Mouse (Mus musculus): ENCODE measurements at regions not wholly inside any gene's neighbourhood (a gene's known extent, or its start where the extent isn't known, plus 50 kb on each side); places are given as distances from the start of the nearest gene placed in this dataset.

DNA sequence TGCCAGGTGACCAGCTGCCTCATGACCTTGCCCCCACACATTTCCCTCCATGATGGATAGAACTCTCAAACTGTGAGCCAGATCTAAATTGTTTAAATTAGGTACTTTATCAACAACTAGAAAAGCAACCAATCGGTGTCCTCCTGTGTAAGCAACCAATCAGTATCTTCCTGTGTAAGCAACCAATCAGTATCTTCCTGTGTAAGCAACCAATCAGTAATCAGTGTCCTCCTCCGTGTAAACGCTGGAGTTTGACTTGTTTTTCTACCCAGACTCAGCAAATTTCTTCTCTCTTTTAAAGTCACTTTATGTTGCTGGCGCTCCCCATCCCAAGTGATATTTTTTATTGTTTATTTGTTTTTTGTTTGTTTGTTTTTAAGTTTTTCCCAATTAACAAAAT is 307.0 kb downstream of the Irs2 start:
- H3K9ac ChIP-seq (ENCODE audit: low read depth, low read length): no peak overlapping the region
- H3K4me2 ChIP-seq (ENCODE audit: low read depth, low read length): no peak overlapping the region
- H3K27me3 ChIP-seq (ENCODE audit: control insufficient read depth, insufficient read depth, low read depth, low read length): no peaks in the 10 kb centered on the region
- no peak overlapping the region for H3K4me3 ChIP-seq (ENCODE audit: low read depth, low read length)
- no peaks in the 10 kb centered on the region for H3K4me1 ChIP-seq (ENCODE audit: control insufficient read depth, low read depth, low read length)
- H3K27ac ChIP-seq (ENCODE audit: low read length): no peak overlapping the region
- no peaks in the 10 kb centered on the region for H3K9me3 ChIP-seq (replicated peaks; ENCODE audit: control insufficient read depth, low read length)
- ATAC-seq (ENCODE audit: low read depth): no peak
- H3K36me3 ChIP-seq (ENCODE audit: control insufficient read depth, insufficient read depth): no peaks in the 10 kb centered on the region
- 56% methylated on average over 4 of the region's 4 CpGs for WGBS (ENCODE audit: insufficient replicate concordance)

DNA sequence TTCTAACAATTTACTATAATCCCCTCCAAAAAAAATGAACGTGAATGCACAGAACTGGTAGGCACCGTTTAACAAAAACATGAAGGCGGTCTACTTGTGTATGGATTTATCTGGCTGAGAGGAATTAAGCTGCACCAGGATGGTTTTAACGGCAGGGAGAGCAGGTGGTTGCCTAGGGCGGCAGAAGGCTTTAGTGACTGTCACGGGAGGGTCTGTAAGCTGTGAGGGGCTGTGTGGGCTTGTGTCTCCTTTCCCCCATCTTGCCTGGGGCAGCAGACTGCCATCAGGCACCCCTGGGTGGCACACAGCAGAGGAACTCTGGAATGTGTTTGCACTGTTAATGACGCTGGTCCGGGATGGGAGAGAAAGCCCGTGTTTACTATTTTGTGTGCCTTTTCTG is 308.6 kb downstream of the Irs2 start:
- ATAC-seq (ENCODE audit: low read depth): no peak
- WGBS (ENCODE audit: insufficient replicate concordance): 64% methylated on average over 9 of the region's 9 CpGs

GRCm38 (mm10) chr8:10695181-10695580 is 313.1 kb downstream of the Irs2 start:
- H3K4me2 ChIP-seq (ENCODE audit: low read depth, low read length): no peak overlapping the region
- no peaks in the 10 kb centered on the region for H3K4me1 ChIP-seq (ENCODE audit: control insufficient read depth, low read depth, low read length)
- no peaks in the 10 kb centered on the region for H3K9me3 ChIP-seq (replicated peaks; ENCODE audit: control insufficient read depth, low read length)
- no peak overlapping the region for H3K27ac ChIP-seq (ENCODE audit: low read length)
- 64% methylated on average over 6 of the region's 6 CpGs for WGBS (ENCODE audit: insufficient replicate concordance)
- no peak overlapping the region for H3K9ac ChIP-seq (ENCODE audit: low read depth, low read length)
- no peak for ATAC-seq (ENCODE audit: low read depth)
- H3K27me3 ChIP-seq (ENCODE audit: control insufficient read depth, insufficient read depth, low read depth, low read length): no peaks in the 10 kb centered on the region
- no peaks in the 10 kb centered on the region for H3K36me3 ChIP-seq (ENCODE audit: control insufficient read depth, insufficient read depth)
- no peak overlapping the region for H3K4me3 ChIP-seq (ENCODE audit: low read depth, low read length)

More for the DNA sequence above, 308.6 kb downstream of the Irs2 start:
- H3K27me3 ChIP-seq (ENCODE audit: control insufficient read depth, insufficient read depth, low read depth, low read length): no peaks in the 10 kb centered on the region
- no peaks in the 10 kb centered on the region for H3K4me1 ChIP-seq (ENCODE audit: control insufficient read depth, low read depth, low read length)
- H3K9me3 ChIP-seq (replicated peaks; ENCODE audit: control insufficient read depth, low read length): no peaks in the 10 kb centered on the region
- no peak overlapping the region for H3K9ac ChIP-seq (ENCODE audit: low read depth, low read length)
- no peak overlapping the region for H3K4me3 ChIP-seq (ENCODE audit: low read depth, low read length)
- no peaks in the 10 kb centered on the region for H3K36me3 ChIP-seq (ENCODE audit: control insufficient read depth, insufficient read depth)
- no peak overlapping the region for H3K27ac ChIP-seq (ENCODE audit: low read length)
- no peak overlapping the region for H3K4me2 ChIP-seq (ENCODE audit: low read depth, low read length)

DNA sequence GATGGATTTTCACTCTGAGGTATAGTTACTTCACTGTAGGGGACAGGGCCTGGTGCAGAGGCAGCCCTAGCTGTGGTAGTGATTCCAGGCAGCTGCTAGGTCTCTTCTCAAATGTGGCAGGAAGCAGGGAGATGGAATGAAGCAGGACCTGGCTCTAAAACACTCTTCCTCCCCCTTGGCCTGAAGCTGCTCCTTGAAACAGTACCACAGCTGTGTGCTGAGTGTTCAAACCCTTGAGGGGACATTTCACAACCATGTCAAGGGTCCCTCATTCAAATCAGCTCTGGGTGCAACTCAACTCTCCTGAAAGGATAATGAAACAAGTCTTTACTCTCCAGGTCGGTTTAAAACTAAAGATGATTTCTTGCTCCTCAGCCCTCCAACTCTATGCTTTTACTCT is 317.6 kb downstream of the Irs2 start:
- Histone ChIP-seq H3K36me3 (ENCODE audit: control insufficient read depth, insufficient read depth) (no peaks in the 10 kb centered on the region), H3K27me3 (ENCODE audit: control insufficient read depth, insufficient read depth, low read depth, low read length) (no peaks in the 10 kb centered on the region), H3K9ac (ENCODE audit: low read depth, low read length) (no peak overlapping the region), H3K4me2 (ENCODE audit: low read depth, low read length) (no peak overlapping the region), H3K27ac (ENCODE audit: low read length) (no peak overlapping the region), H3K4me1 (ENCODE audit: control insufficient read depth, low read depth, low read length) (no peaks in the 10 kb centered on the region), H3K9me3 (replicated peaks; ENCODE audit: control insufficient read depth, low read length) (no peaks in the 10 kb centered on the region), H3K4me3 (ENCODE audit: low read depth, low read length) (no peak overlapping the region)
- no peak for ATAC-seq (ENCODE audit: low read depth)
- WGBS (ENCODE audit: insufficient replicate concordance): 51% methylated on average over 1 of the region's 1 CpGs

- H3K9me3 ChIP-seq (replicated peaks; ENCODE audit: control insufficient read depth, low read length): no peaks in the 10 kb centered on the region
- H3K9ac ChIP-seq (ENCODE audit: low read depth, low read length): no peak overlapping the region
- H3K4me1 ChIP-seq (ENCODE audit: control insufficient read depth, low read depth, low read length): no peaks in the 10 kb centered on the region
- H3K4me2 ChIP-seq (ENCODE audit: low read depth, low read length): no peak overlapping the region
- no peak overlapping the region for H3K4me3 ChIP-seq (ENCODE audit: low read depth, low read length)
- H3K27me3 ChIP-seq (ENCODE audit: control insufficient read depth, insufficient read depth, low read depth, low read length): no peaks in the 10 kb centered on the region
- no peaks in the 10 kb centered on the region for H3K36me3 ChIP-seq (ENCODE audit: control insufficient read depth, insufficient read depth)
- 65% methylated on average over 12 of the region's 12 CpGs for WGBS (ENCODE audit: insufficient replicate concordance)
- ATAC-seq (ENCODE audit: low read depth): no peak
- no peak overlapping the region for H3K27ac ChIP-seq (ENCODE audit: low read length)
These were observed 318.4 kb downstream of the Irs2 start for GRCm38 (mm10) chr8:10689881-10690280.

DNA sequence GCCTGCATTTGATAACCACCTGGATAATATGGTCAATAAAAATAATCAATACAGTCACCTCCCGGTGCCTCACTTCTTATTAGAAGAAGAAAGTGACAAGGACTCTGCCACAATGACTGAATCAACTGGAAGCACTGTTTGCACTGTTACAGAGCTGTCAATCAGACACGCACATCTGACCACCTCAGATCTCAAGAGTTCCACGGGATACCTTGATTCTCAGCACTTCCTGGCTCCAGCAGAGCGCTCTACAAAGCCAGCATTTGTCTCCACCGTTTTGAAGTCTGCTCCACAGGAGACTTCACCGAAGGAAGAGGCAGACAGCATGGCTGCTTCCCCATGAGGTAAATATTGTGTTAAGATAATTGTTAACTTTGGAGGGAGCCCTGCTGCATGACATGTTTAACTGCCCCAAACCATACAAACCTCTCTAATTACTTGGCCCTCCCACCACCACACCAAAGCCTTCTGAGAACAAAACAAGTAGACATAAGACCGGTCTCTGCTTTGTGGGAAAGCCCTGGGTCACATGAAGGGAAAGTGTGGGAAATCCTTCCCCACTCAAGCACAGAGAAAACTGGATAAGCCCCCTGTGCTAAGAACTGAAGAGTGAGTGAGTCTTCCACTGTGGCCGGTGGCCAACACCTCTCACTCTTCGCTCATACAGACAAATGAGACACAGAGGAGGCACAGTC is 320.2 kb downstream of the Irs2 start:
- WGBS (ENCODE audit: insufficient replicate concordance): 41% methylated on average over 9 of the region's 9 CpGs
- H3K36me3 ChIP-seq (ENCODE audit: control insufficient read depth, insufficient read depth): no peaks in the 10 kb centered on the region
- ATAC-seq (ENCODE audit: low read depth): no peak
- no peaks in the 10 kb centered on the region for H3K4me1 ChIP-seq (ENCODE audit: control insufficient read depth, low read depth, low read length)
- no peaks in the 10 kb centered on the region for H3K27me3 ChIP-seq (ENCODE audit: control insufficient read depth, insufficient read depth, low read depth, low read length)
- H3K9ac ChIP-seq (ENCODE audit: low read depth, low read length): no peak overlapping the region
- H3K4me3 ChIP-seq (ENCODE audit: low read depth, low read length): no peak overlapping the region
- no peak overlapping the region for H3K27ac ChIP-seq (ENCODE audit: low read length)
- no peaks in the 10 kb centered on the region for H3K9me3 ChIP-seq (replicated peaks; ENCODE audit: control insufficient read depth, low read length)
- H3K4me2 ChIP-seq (ENCODE audit: low read depth, low read length): no peak overlapping the region

All from liver, embryonic 16.5 days (tissue).